Mouse (Mus musculus) neural tube, embryonic 15.5 days (tissue): ENCODE results near the gene Tspan4. TPM values are rescaled to one million over a fixed set of nuclear protein-coding genes. Genes with fewer than 3 reads are reported as not detected.

Experiments used
- ATAC-seq: fragments of 200-750 bp; cut with Nextera tagmentation; 2 replicates; pipeline ENCODE4 v1.8.0; 2017; ENCODE audit warnings: mild to moderate bottlenecking, moderate TSS enrichment, moderate library complexity; ENCODE audit not compliant: low FRiP score
- H3K27ac ChIP-seq: fragments of 300-500 bp; sonication (generic); replicated peaks from 2 replicates; pipeline ENCODE4 v1.5.1; 2015; ENCODE audit warnings: mild to moderate bottlenecking, inconsistent platforms
- H3K27me3 ChIP-seq: fragments of 300-500 bp; sonication (generic); replicated peaks from 2 replicates; pipeline ENCODE4 v1.6.1; 2015; ENCODE audit warnings: inconsistent platforms
- H3K36me3 ChIP-seq: fragments of 300-500 bp; sonication (generic); 2 replicates; pipeline ENCODE4 v1.6.1; 2015; ENCODE audit warnings: inconsistent platforms
- H3K4me1 ChIP-seq: fragments of 300-500 bp; sonication (generic); 2 replicates; pipeline ENCODE4 v1.6.1; 2015; ENCODE audit warnings: inconsistent platforms
- H3K4me2 ChIP-seq: fragments of 300-500 bp; sonication (generic); 2 replicates; pipeline ENCODE4 v1.6.1; 2015; ENCODE audit warnings: inconsistent platforms, mild to moderate bottlenecking, moderate library complexity
- H3K4me3 ChIP-seq: fragments of 300-500 bp; sonication (generic); replicated peaks from 2 replicates; pipeline ENCODE4 v1.5.1; 2015; ENCODE audit warnings: mild to moderate bottlenecking, inconsistent platforms
- H3K9ac ChIP-seq: fragments of 300-500 bp; sonication (generic); replicated peaks from 2 replicates; pipeline ENCODE4 v1.6.1; 2015; ENCODE audit warnings: mild to moderate bottlenecking, inconsistent platforms
- H3K9me3 ChIP-seq: fragments of 300-500 bp; sonication (generic); replicated peaks from 2 replicates; pipeline ENCODE4 v1.6.1; 2016; ENCODE audit warnings: inconsistent platforms
- WGBS: fragments of 180-500 bp; shearing (Covaris S2); methylation state at CpG from one replicate; pipeline ENCODE4 v1.1.7; 2015; ENCODE audit warnings: mixed read lengths; 5-methylcytosine and 5-hydroxymethylcytosine counted together
- polyA plus RNA-seq: library from polyadenylated mRNA; unstranded; fragments of >200 nt; fragmentation: Nextera tagmentation; extraction: Ambion mirVana; gene quantifications from 2 replicates; pipeline ENCODE4 v1.2.1, GENCODE M21; 2015

The Tspan4 gene
- polyA plus RNA-seq, 1 experiment from 2014 or later, result 77.3 TPM

DNA sequence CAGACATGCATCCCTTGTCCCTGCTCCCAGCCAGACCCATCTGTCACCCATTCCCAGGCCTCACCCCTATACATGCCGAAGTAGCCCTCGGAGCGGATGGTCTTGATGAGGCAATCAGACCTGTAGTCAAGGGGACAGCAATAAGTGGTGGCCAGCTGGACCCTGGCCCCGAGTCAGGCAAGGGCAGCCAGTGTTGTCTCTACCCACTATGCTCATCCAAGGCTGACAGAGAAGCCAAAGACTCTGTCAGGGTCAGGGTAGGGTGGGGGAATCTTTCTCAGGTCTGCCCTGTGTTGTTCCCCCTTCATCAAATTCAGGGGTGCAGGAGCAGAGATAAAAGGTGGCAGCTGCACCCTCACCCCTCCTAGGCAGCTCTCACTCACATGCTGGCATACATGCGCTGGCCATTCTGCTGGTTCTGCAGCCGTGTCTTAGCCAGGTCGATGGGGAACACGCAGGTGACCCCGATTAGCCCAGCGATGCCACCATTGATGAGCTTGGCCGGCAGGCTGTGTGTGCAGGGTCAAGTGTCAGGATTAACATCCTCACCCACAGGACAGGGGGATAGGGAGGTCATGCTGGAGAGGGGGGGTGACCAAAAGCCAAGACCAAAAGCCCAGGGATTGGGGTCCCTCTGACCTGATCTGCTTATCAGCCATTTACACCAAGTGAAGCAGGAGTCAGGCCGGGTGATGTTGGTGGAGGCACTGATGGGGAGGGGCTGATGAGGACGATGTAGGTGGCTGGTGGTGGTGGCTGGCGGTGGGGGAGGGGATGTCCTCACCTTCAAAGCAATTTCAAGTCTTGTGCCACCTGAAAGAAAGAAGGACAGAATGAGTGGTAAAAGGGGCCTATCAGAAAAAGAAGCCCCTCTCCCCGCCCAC, 41.3 kb upstream of the Tspan4 start:
- Histone ChIP-seq H3K4me3 (peak overlapping the region; percentile 58), H3K36me3 (peaks cover 37% of the 10 kb centered on the region), H3K4me2 (peak overlapping the region; percentile 91), H3K9me3 (no peaks in the 10 kb centered on the region), H3K4me1 (peaks cover 72% of the 10 kb centered on the region), H3K9ac (peak overlapping the region; percentile 66), H3K27me3 (no peaks in the 10 kb centered on the region), H3K27ac (peak overlapping the region; percentile 77)
- ATAC-seq, result no peak
- WGBS, result 76% methylated on average over 15 of the region's 15 CpGs

GRCm38 (mm10) chr7:141434464-141434863, 40.6 kb upstream of the Tspan4 start:
- peak overlapping the region; percentile 58 for H3K4me3 ChIP-seq
- no peaks in the 10 kb centered on the region for H3K9me3 ChIP-seq
- peaks cover 37% of the 10 kb centered on the region for H3K36me3 ChIP-seq
- peak overlapping the region; percentile 77 for H3K27ac ChIP-seq
- 12% methylated on average over 8 of the region's 8 CpGs for WGBS
- peak overlapping the region; percentile 66 for H3K9ac ChIP-seq
- H3K27me3 ChIP-seq, result no peaks in the 10 kb centered on the region
- ATAC-seq, result peak; percentile 22; the same call in 1 of the 2 replicates
- H3K4me1 ChIP-seq, result peaks cover 65% of the 10 kb centered on the region
- peak overlapping the region; percentile 91 for H3K4me2 ChIP-seq

DNA sequence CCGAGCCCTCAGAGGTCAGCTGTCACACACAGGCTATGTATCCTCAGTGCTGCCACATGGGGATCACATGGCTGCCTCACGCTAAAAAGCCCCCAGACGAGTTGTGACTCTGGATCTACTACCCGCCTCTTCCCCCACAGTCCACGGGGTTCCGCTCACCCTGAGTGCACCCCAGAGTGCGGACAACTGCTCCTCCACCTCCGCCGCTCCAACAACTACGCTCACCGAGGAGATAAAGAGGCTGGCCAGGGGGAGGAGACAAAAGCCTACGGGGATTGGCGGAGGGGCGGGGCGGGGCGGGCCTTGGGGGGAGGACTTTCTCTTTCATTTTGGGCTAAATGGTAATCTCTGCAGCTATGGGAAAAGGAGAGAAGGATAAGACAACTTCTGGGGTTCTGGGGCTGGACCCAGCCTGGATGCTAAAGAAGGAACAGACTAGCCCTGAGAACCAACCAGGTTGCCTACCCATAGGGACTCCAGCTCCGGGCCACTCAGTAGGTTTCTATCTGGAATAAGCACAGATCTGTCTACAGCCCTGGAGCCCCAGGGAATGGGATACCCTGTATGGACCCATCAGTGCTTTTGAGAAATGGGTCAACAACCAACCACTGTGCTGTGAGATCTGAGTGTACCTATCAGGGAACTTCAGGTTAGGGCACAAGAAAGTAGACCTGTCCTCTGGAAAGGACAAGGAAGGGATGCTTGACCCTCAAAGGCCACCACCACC, 39.7 kb upstream of the Tspan4 start:
- Histone ChIP-seq H3K9ac (peak overlapping the region; percentile 66), H3K4me1 (peaks cover 57% of the 10 kb centered on the region), H3K27ac (peak overlapping the region; percentile 77), H3K36me3 (peaks cover 33% of the 10 kb centered on the region), H3K27me3 (no peaks in the 10 kb centered on the region), H3K4me2 (peak overlapping the region; percentile 91), H3K9me3 (no peaks in the 10 kb centered on the region), H3K4me3 (peak overlapping the region; percentile 58)
- peak; percentile 15; the same call in 1 of the 2 replicates for ATAC-seq
- 5% methylated on average over 17 of the region's 17 CpGs for WGBS

GRCm38 (mm10) chr7:141435856-141436522, 39.1 kb upstream of the Tspan4 start:
- H3K27ac ChIP-seq, result peak overlapping the region; percentile 77; the same call in 1 of the 2 replicates
- peak overlapping the region; percentile 75; the same call in 1 of the 2 replicates for H3K9ac ChIP-seq
- H3K4me3 ChIP-seq, result peak overlapping the region; percentile 69
- no peaks in the 10 kb centered on the region for H3K27me3 ChIP-seq
- no peaks in the 10 kb centered on the region for H3K9me3 ChIP-seq
- peak overlapping the region; percentile 91 for H3K4me2 ChIP-seq
- peaks cover 26% of the 10 kb centered on the region for H3K36me3 ChIP-seq
- H3K4me1 ChIP-seq, result peaks cover 62% of the 10 kb centered on the region
- whole genome bisulfite sequencing, result 78% methylated on average over 9 of the region's 9 CpGs
- no peak for ATAC-seq

- Histone ChIP-seq H3K27ac (peak overlapping the region; percentile 88; the same call in 1 of the 2 replicates), H3K4me1 (peaks cover 62% of the 10 kb centered on the region)
- WGBS, result 40% methylated on average over 2 of the region's 2 CpGs
Measured at GRCm38 (mm10) chr7:141436523-141436892, 38.5 kb upstream of the Tspan4 start.

GRCm38 (mm10) chr7:141437178-141438120, 37.6 kb upstream of the Tspan4 start, which contains the start of gene Slc25a22:
Slc25a22 (minus strand) TSS chr7:141437892.
- H3K4me1 ChIP-seq, result peaks cover 66% of the 10 kb centered on the region
- peak; percentile 79 for ATAC-seq
- WGBS, result 5% methylated on average over 53 of the region's 53 CpGs
- H3K9ac ChIP-seq, result peak within 1 kb of the TSS; percentile 75
- peak within 1 kb of the TSS; percentile 91 for H3K4me2 ChIP-seq
- peaks cover 12% of the 10 kb centered on the region for H3K36me3 ChIP-seq
- peak within 1 kb of the TSS; percentile 88 for H3K27ac ChIP-seq
- H3K9me3 ChIP-seq, result no peaks in the 10 kb centered on the region
- H3K4me3 ChIP-seq, result peak within 1 kb of the TSS; percentile 69
- H3K27me3 ChIP-seq, result no peaks in the 10 kb centered on the region

More at GRCm38 (mm10) chr7:141436523-141436892, 38.5 kb upstream of the Tspan4 start:
- peak overlapping the region; percentile 69 for H3K4me3 ChIP-seq
- no peaks in the 10 kb centered on the region for H3K9me3 ChIP-seq
- no peak for ATAC-seq
- H3K9ac ChIP-seq, result peak overlapping the region; percentile 75; the same call in 1 of the 2 replicates
- peak overlapping the region; percentile 91 for H3K4me2 ChIP-seq
- H3K36me3 ChIP-seq, result peaks cover 21% of the 10 kb centered on the region
- no peaks in the 10 kb centered on the region for H3K27me3 ChIP-seq

DNA sequence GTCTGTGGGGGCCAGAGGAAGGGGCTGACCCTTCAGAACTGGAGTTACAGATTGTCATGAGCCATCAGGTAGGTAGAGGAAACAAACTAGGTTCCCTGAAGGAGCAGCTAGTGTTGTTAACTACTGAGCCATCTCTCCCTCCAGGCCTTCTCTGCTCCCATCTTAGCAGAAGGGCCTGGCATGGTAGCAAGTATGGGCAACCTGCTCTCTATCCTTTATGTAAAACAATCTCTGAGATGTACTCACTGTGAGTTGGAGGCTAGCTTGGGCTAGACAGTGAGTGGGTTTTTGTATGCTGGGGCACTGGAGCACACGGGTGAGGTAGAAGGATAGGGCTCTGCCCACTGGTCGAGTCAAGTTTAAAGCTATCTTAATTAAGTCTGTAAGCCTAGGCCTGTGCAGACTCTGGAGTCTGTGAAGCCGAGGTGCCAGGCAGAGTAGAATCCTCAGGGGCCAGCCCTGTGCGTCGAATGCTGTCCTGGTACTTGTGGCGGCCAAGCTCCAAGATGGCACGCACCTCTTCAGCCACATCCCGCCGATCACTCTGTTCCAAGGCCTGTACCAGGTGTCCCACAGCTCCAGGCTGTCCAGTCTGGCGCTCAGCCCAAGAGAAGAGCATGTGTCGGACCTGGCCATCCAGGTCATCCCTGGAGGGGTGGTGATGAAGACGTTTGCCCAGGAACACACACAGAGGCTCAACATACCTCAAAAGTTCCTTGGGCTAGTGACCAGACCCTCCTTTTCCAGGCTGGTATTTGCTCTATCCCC, 36.7 kb upstream of the Tspan4 start:
- peak overlapping the region; percentile 88; the same call in 1 of the 2 replicates for H3K27ac ChIP-seq

DNA sequence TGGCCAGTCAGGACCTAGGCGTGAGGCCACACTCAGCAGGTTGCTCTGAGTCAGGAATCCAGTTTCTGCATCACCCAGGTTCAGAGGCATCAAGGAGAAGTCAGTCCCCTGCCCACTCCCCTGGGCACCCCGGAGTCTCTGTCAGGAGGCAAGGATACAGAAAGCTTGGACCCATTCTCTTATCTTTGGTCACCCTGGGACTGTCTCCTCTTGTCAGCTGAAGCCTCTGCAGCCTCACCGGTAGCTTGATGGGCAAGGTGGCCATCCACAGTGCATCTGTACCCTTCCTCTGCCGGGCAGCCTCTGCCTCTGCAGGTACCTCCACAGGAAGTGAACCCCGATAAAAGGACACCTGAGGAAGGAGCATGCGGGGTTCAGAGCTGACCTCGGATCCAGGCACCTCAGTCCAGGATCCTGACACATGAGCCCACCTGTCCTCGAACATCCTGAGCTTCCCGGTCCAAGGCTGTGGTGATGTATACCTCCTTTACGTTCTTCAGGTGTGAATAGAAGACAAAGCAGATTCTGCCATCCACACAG, 35.8 kb upstream of the Tspan4 start:
- Histone ChIP-seq H3K36me3 (no peaks in the 10 kb centered on the region), H3K9me3 (no peaks in the 10 kb centered on the region), H3K9ac (no peak overlapping the region), H3K27ac (no peak overlapping the region), H3K4me2 (no peak overlapping the region), H3K27me3 (no peaks in the 10 kb centered on the region), H3K4me1 (peaks cover 65% of the 10 kb centered on the region), H3K4me3 (no peak overlapping the region)
- 98% methylated on average over 10 of the region's 10 CpGs for WGBS
- ATAC-seq, result no peak

More for the DNA sequence above, 36.7 kb upstream of the Tspan4 start:
- Histone ChIP-seq H3K9me3 (no peaks in the 10 kb centered on the region), H3K27me3 (no peaks in the 10 kb centered on the region), H3K4me1 (peaks cover 65% of the 10 kb centered on the region), H3K36me3 (peaks cover 2% of the 10 kb centered on the region), H3K9ac (no peak overlapping the region), H3K4me3 (no peak overlapping the region), H3K4me2 (peak overlapping the region; percentile 91; the same call in 1 of the 2 replicates)
- WGBS, result 91% methylated on average over 12 of the region's 12 CpGs
- ATAC-seq, result no peak

- Histone ChIP-seq H3K36me3 (no peaks in the 10 kb centered on the region), H3K9ac (no peak overlapping the region), H3K4me3 (no peak overlapping the region), H3K27ac (no peak overlapping the region), H3K27me3 (no peaks in the 10 kb centered on the region), H3K4me2 (no peak overlapping the region), H3K9me3 (no peaks in the 10 kb centered on the region), H3K4me1 (peaks cover 62% of the 10 kb centered on the region)
- ATAC-seq, result no peak
- WGBS, result 94% methylated on average over 11 of the region's 11 CpGs
Measured at GRCm38 (mm10) chr7:141439811-141440210, 35.2 kb upstream of the Tspan4 start.

DNA sequence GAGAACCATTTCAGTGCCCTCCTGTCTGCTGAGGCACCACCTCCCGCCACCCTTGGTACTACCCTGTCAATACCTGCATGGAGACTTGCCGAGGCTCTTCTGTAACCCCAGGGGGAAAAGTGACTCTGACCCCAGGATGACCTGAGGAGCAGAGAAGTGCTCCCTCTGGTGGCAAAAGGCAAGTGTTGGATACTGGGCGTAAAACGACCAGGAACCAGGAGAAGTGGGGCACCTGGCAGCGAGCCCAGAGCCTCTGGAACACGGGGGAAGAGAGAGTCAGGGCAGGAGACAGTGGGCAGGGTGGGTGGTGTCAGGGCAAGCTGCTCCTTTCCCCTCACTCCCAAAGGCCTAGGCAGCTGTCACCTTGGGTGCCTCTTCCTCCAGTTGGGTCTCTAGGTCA, 34.4 kb upstream of the Tspan4 start:
- H3K4me1 ChIP-seq, result peaks cover 54% of the 10 kb centered on the region
- no peak overlapping the region for H3K4me3 ChIP-seq
- WGBS, result 22% methylated on average over 6 of the region's 6 CpGs
- H3K27me3 ChIP-seq, result no peaks in the 10 kb centered on the region
- H3K9ac ChIP-seq, result no peak overlapping the region
- no peak for ATAC-seq
- H3K36me3 ChIP-seq, result no peaks in the 10 kb centered on the region
- H3K4me2 ChIP-seq, result no peak overlapping the region
- no peaks in the 10 kb centered on the region for H3K9me3 ChIP-seq
- no peak overlapping the region for H3K27ac ChIP-seq
